Mouse (Mus musculus) limb, embryonic 15.5 days (tissue): ENCODE measurements around the gene Kctd6. TPM values are rescaled to one million over a fixed set of nuclear protein-coding genes. Genes with fewer than 3 reads are reported as not detected.
"Not testable (repeated sequence)": the region's sequence is repeated elsewhere in the genome, so short reads cannot be mapped to it uniquely, and the experiment has no call there.

ENCODE experiments used
- ATAC-seq: fragments of 200-750 bp; cut with Nextera tagmentation; 2 replicates; pipeline ENCODE4 v1.8.0; 2017; ENCODE audit warnings: low read depth, moderate TSS enrichment; ENCODE audit not compliant: insufficient number of reproducible peaks, low FRiP score, low TSS enrichment
- H3K27ac ChIP-seq: fragments of 300-500 bp; sonication (generic); 2 replicates; pipeline ENCODE4 v1.5.1; 2015; ENCODE audit warnings: moderate library complexity, mild to moderate bottlenecking, inconsistent platforms
- H3K27me3 ChIP-seq: fragments of 300-500 bp; sonication (generic); 2 replicates; pipeline ENCODE4 v1.6.1; 2015; ENCODE audit warnings: inconsistent platforms
- H3K36me3 ChIP-seq: fragments of 300-500 bp; sonication (generic); 2 replicates; pipeline ENCODE4 v1.6.1; 2015; ENCODE audit warnings: inconsistent platforms
- H3K4me1 ChIP-seq: fragments of 300-500 bp; sonication (generic); 2 replicates; pipeline ENCODE4 v1.6.1; 2015; ENCODE audit warnings: inconsistent platforms
- H3K4me2 ChIP-seq: fragments of 300-500 bp; sonication (generic); 2 replicates; pipeline ENCODE4 v1.6.1; 2015; ENCODE audit warnings: mild to moderate bottlenecking, inconsistent platforms
- H3K4me3 ChIP-seq: fragments of 300-500 bp; sonication (generic); 2 replicates; pipeline ENCODE4 v1.5.1; 2015; ENCODE audit warnings: mild to moderate bottlenecking, inconsistent platforms
- H3K9ac ChIP-seq: fragments of 300-500 bp; sonication (generic); 2 replicates; pipeline ENCODE4 v1.6.1; 2015; ENCODE audit warnings: inconsistent platforms
- H3K9me3 ChIP-seq: fragments of 300-500 bp; sonication (generic); 2 replicates; pipeline ENCODE4 v1.6.1; 2016; ENCODE audit warnings: inconsistent platforms
- WGBS: fragments of 180-500 bp; shearing (Covaris S2); methylation state at CpG from one replicate; pipeline ENCODE4 v1.1.7; 2015; 5-methylcytosine and 5-hydroxymethylcytosine counted together
- polyA plus RNA-seq: library from polyadenylated mRNA; unstranded; fragments of >200 nt; fragmentation: Nextera tagmentation; extraction: Ambion mirVana; gene quantifications from 2 replicates; pipeline ENCODE4 v1.2.1, GENCODE M21; 2015

Gene Kctd6
- polyA plus RNA-seq, 1 experiment from 2014 or later = 8.9 TPM

DNA sequence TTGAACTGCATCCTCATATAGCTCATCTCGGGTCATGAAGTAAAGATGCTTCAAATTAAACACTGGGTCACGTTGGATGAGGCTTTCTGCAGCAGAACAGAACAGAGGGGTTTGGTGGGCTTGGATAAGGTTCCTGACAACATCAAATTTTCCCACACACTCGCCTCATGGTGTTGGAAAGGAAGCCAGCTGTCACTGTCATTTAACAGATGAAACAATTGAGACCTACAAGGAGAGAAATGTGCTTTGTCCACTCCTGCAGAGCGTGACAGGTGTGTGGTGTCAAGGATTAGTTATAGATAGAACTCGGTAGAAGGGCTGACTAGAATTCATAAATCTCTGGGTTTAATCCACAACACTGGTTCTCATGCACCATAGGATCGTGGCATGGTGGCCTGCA lies 42.1 kb downstream of the Kctd6 start:
- Histone ChIP-seq H3K27ac (no peak overlapping the region), H3K9ac (no peak overlapping the region), H3K4me2 (no peak overlapping the region), H3K36me3 (no peaks in the 10 kb centered on the region), H3K27me3 (0 out of 2 replicates have a peak, but pooled peaks cover 2% of the 10 kb centered on the region), H3K4me3 (no peak overlapping the region), H3K4me1 (peaks cover 4% of the 10 kb centered on the region; the same call in 1 of the 2 replicates), H3K9me3 (no peaks in the 10 kb centered on the region)
- 66% methylated on average over 6 of the region's 6 CpGs for WGBS
- ATAC-seq = no peak

DNA sequence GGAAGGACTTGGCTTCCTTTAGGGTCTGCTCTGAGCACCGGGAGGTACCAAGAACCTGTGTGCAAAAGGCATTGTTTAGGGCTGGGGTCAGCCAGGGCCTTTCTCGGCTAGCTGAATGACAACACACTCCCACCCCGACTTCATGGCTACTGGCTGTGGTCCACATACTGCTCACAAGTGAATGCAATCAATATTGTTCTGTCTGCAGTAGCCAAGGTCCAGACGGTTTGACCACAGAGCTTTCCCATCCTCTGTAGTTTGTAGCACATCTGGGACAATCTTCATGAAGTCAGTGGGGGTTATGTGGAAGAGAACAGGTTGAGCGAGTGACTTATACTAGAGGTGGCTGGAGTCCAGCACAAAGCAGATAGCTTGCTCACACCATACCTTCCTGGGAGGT lies 42.9 kb downstream of the Kctd6 start:
- Histone ChIP-seq H3K9ac (no peak overlapping the region), H3K27ac (no peak overlapping the region), H3K27me3 (0 out of 2 replicates have a peak, but pooled peaks cover 2% of the 10 kb centered on the region), H3K4me2 (no peak overlapping the region), H3K4me1 (peaks cover 4% of the 10 kb centered on the region; the same call in 1 of the 2 replicates), H3K4me3 (no peak overlapping the region), H3K9me3 (no peaks in the 10 kb centered on the region), H3K36me3 (no peaks in the 10 kb centered on the region)
- 78% methylated on average over 5 of the region's 5 CpGs for WGBS
- no peak for ATAC-seq

DNA sequence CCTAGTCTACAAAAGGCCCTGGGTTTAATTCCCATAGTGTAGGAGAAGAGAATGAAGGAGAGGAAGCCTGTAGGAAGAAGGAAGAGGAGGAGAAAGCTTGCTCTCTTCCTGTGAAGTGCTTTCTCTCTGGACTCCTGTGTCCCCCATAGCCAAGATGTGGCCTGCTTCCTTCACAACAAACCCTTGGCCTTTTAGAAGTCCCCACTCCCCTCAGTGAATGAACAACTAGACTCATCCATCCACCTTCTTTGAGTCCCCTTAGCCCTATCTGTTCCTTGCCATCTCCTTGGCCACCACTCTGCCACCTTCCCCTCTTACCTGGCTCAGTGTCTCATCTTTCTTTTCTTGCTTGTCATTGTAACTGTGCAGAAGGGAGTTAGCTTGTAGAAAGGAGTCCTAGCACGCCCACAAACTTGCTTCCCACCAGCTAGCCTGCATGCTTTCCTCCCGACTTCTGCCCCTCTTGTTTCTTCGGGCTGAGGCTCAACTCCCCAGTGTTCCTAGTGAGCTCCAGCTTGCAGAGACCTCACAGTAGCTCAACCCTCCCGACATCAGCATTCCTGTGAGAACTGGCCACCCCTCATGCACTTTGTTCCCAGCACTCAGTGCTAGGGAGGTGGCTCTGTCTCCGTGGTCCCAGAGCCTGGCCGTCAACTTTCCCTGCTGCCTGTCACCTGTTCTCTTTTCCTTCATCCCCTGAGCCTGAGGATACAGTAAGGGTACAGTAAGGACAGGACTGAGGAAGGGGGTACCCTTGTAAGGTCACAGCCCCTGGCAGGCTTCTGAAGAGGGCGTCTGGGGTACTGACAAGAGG lies 43.8 kb downstream of the Kctd6 start:
- no peaks in the 10 kb centered on the region for H3K36me3 ChIP-seq
- 0 out of 2 replicates have a peak, but pooled peaks cover 2% of the 10 kb centered on the region for H3K27me3 ChIP-seq
- H3K9ac ChIP-seq = no peak overlapping the region
- 47% methylated on average over 7 of the region's 7 CpGs for WGBS
- no peak overlapping the region for H3K27ac ChIP-seq
- no peak overlapping the region for H3K4me2 ChIP-seq
- H3K9me3 ChIP-seq = no peaks in the 10 kb centered on the region
- no peak overlapping the region for H3K4me3 ChIP-seq
- H3K4me1 ChIP-seq = peaks cover 4% of the 10 kb centered on the region; the same call in 1 of the 2 replicates
- ATAC-seq = no peak

DNA sequence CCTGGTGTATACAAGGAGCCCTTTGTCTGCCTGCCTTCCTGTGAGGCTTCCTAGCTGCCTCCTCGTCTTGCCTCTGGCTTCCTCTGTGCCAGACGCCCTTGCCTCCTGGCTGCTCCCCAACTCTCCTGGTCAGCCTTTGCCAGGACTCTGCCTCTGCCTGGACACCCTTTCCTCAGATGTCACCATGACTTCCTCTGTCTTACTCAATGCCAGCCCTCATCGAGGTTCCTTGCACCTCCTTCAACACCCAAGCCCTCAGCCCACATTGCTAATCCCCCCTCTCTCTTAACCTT lies 44.3 kb downstream of the Kctd6 start:
- 46% methylated on average over 3 of the region's 3 CpGs for WGBS
- 0 out of 2 replicates have a peak, but pooled peaks cover 2% of the 10 kb centered on the region for H3K27me3 ChIP-seq
- H3K4me3 ChIP-seq = no peak overlapping the region
- H3K27ac ChIP-seq = no peak overlapping the region
- ATAC-seq = no peak
- H3K9ac ChIP-seq = no peak overlapping the region
- no peaks in the 10 kb centered on the region for H3K36me3 ChIP-seq
- H3K4me1 ChIP-seq = peaks cover 4% of the 10 kb centered on the region; the same call in 1 of the 2 replicates
- H3K4me2 ChIP-seq = no peak overlapping the region
- H3K9me3 ChIP-seq = no peaks in the 10 kb centered on the region

DNA sequence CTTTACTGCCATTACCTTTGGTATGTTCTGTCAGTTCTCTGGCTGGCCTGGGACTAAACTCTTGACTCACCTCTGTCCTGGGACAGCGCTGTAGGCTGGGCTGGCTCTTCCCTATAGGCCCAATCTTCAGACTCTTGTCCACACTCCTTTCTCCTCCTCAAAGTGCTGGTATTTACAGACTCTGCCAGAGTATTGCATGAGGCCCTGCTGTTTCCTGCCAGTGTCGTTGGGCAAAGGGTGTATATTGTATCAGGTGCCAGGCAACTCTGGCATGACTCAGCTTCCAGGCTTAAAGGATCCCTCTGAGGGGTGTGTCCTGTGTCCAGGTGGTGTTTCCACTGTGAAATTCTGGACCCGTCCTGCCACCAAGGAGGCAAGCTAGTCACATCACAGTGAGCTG lies 44.8 kb downstream of the Kctd6 start:
- Histone ChIP-seq H3K9ac (no peak overlapping the region), H3K9me3 (no peaks in the 10 kb centered on the region), H3K27ac (no peak overlapping the region), H3K4me3 (no peak overlapping the region), H3K36me3 (no peaks in the 10 kb centered on the region), H3K4me2 (no peak overlapping the region), H3K4me1 (peaks cover 4% of the 10 kb centered on the region; the same call in 1 of the 2 replicates), H3K27me3 (0 out of 2 replicates have a peak, but pooled peaks cover 2% of the 10 kb centered on the region)
- no peak for ATAC-seq
- 67% methylated on average over 3 of the region's 3 CpGs for WGBS

GRCm38 (mm10) chr14:8259166-8259565 lies 45.2 kb downstream of the Kctd6 start, which contains the start of gene Acox2:
TSS of gene Acox2 (minus strand) at chr14:8259353.
- Histone ChIP-seq H3K4me3 (no peak within 1 kb of the TSS), H3K4me2 (no peak within 1 kb of the TSS), H3K9me3 (no peaks in the 10 kb centered on the region), H3K27me3 (0 out of 2 replicates have a peak, but pooled peaks cover 2% of the 10 kb centered on the region), H3K36me3 (no peaks in the 10 kb centered on the region), H3K27ac (no peak within 1 kb of the TSS), H3K4me1 (peaks cover 4% of the 10 kb centered on the region; the same call in 1 of the 2 replicates), H3K9ac (no peak within 1 kb of the TSS)
- WGBS = 76% methylated on average over 3 of the region's 3 CpGs
- ATAC-seq = no peak

DNA sequence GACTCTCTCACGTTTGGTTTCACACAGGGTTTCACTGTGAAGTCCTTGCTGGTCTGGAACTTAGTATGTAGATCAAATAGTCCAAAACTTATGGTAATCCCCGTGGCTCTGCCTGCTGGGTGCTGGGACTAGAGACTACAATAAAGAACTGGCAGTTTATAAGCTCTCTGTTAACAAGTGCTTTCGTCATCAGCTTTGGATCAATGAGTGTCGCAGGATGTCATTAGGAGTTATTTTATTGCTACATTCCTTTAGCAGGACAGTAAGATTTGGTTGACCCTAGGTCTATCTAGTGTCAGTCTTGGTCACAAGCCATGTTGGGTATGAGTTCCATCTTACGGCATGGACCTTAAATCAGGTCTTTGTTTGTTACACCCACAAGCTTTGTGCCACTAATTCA lies 46.3 kb downstream of the Kctd6 start:
- no peak overlapping the region for H3K4me2 ChIP-seq
- WGBS = 71% methylated on average over 5 of the region's 5 CpGs
- H3K27ac ChIP-seq = no peak overlapping the region
- no peak overlapping the region for H3K9ac ChIP-seq
- no peaks in the 10 kb centered on the region for H3K36me3 ChIP-seq
- ATAC-seq = no peak
- H3K4me3 ChIP-seq = no peak overlapping the region
- H3K9me3 ChIP-seq = no peaks in the 10 kb centered on the region
- H3K27me3 ChIP-seq = 0 out of 2 replicates have a peak, but pooled peaks cover 2% of the 10 kb centered on the region
- H3K4me1 ChIP-seq = peaks cover 4% of the 10 kb centered on the region; the same call in 1 of the 2 replicates

GRCm38 (mm10) chr14:8262242-8262641 lies 48.3 kb downstream of the Kctd6 start:
- no peaks in the 10 kb centered on the region for H3K27me3 ChIP-seq
- H3K9ac ChIP-seq = no peak overlapping the region
- H3K4me2 ChIP-seq = no peak overlapping the region
- no peaks in the 10 kb centered on the region for H3K36me3 ChIP-seq
- peaks cover 4% of the 10 kb centered on the region; the same call in 1 of the 2 replicates for H3K4me1 ChIP-seq
- no peak overlapping the region for H3K27ac ChIP-seq
- no peak overlapping the region for H3K4me3 ChIP-seq
- no peaks in the 10 kb centered on the region for H3K9me3 ChIP-seq
- WGBS = 58% methylated on average over 1 of the region's 1 CpGs
- no peak for ATAC-seq

GRCm38 (mm10) chr14:8264378-8264777 lies 50.4 kb downstream of the Kctd6 start:
- H3K9me3 ChIP-seq = no peaks in the 10 kb centered on the region
- no peaks in the 10 kb centered on the region for H3K4me1 ChIP-seq
- no peaks in the 10 kb centered on the region for H3K27me3 ChIP-seq
- no peak overlapping the region for H3K9ac ChIP-seq
- ATAC-seq = no peak
- no peak overlapping the region for H3K4me2 ChIP-seq
- H3K36me3 ChIP-seq = no peaks in the 10 kb centered on the region
- H3K27ac ChIP-seq = no peak overlapping the region
- WGBS = 83% methylated on average over 1 of the region's 1 CpGs
- H3K4me3 ChIP-seq = no peak overlapping the region

DNA sequence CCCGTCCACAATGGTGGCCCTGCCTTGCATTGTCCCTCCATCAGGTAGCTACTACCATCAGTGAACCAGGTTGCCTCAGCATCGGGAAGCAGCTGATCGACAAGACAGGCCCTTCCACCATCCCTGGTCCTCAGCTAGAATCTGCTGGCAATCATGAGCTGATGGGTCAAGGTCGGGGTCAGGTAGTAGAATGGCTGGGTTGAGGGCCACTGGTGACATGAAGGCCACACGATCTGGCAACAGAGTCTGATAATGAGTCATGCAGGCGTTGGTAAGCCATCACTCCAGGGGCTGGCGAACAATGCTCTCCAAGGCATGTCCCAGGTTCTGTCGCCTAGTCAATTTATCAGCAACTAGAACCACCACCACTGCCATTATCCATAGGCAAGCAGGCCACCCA lies 57.3 kb downstream of the Kctd6 start:
- not testable (repeated sequence) for H3K36me3 ChIP-seq, H3K4me3 ChIP-seq, H3K9ac ChIP-seq, H3K4me2 ChIP-seq, H3K4me1 ChIP-seq, H3K27ac ChIP-seq, ATAC-seq, H3K27me3 ChIP-seq, H3K9me3 ChIP-seq
- WGBS = 88% methylated on average over 8 of the region's 8 CpGs
